Mouse (Mus musculus) layer of hippocampus, postnatal 36 days (tissue): ENCODE measurements at regions not wholly inside any gene's neighbourhood (a gene's known extent, or its start where the extent isn't known, plus 50 kb on each side); places are given as distances from the start of the nearest gene placed in this dataset.

Source experiments
- DNase-seq, 2 experiments: peaks; one replicate each; pipeline ENCODE4 v3.0.0; 2022

DNA sequence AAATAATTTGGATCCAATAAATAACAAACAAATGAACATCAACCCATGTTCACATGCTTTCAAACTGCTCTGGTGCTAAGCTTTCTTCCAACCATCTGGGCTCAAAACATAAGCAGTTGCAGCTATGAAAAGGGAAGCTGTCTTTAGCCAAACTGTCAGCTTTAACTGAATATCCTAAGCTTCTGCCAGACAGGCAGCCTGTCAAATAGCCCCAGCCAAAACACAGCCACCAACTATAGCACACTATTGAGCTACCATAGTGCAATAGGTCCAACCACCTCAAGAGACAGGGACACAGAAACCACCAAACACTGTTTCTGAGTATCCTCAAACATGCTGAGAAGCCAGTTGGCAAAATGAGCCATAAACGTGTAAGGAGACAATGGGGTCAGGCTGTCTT lies 64.9 kb downstream of the Mucl2 start:
- peak; percentile 4 to 8 for DNase-seq
